Mouse (Mus musculus): ENCODE data around the gene Ehbp1. TPM values are rescaled to one million over a fixed set of nuclear protein-coding genes. Genes with fewer than 3 reads are reported as not detected.

Ehbp1 gene
- total and polyA plus RNA-seq, 2 experiments from 2014 or later = 12.0 to 45.6 TPM

- H3K27me3 ChIP-seq (ENCODE audit: insufficient read depth, low read length) = peaks cover 32% of the 10 kb centered on the region
These were observed 333.9 kb downstream of the Ehbp1 start for GRCm38 (mm10) chr11:22008129-22008596.

DNA sequence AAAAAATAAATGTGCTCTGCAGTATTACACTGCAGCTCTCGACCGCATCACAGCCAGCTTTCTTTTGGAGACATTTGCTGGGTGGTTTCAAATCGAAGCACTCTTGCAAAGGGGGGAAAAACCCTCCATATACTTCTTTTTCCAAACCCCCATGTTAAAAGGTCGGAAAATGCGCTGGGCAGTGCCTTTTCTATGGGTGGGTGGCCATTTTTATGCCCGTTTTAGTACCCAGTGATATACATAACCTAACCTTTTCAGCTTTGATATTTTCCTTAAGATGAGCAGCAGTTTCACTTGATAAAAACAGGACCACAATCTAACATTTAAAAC, 334.3 kb downstream of the Ehbp1 start:
- WGBS = 14% methylated on average over 6 of the region's 6 CpGs
- Histone ChIP-seq H3K9me3 (ENCODE audit: low read length) (no peaks in the 10 kb centered on the region), H3K27me3 (ENCODE audit: insufficient read depth, low read length) (peaks cover 32% of the 10 kb centered on the region), H3K4me2 (ENCODE audit: low read depth) (peak overlapping the region; percentile 44), H3K9ac (0 out of 2 replicates have a peak overlapping the region, but pooled peaks have one; percentile 31), H3K27ac (ENCODE audit: low read depth, low read length) (peak overlapping the region; percentile 62), H3K4me3 (ENCODE audit: low read depth, low read length) (peak overlapping the region; percentile 16), H3K4me1 (ENCODE audit: insufficient read depth) (peaks cover 6% of the 10 kb centered on the region; the same call in 1 of the 2 replicates), H3K36me3 (ENCODE audit: insufficient read depth) (no peaks in the 10 kb centered on the region)
- no peak for TF ChIP-seq CTCF (IDR thresholded peaks at IDR 0.05; ENCODE audit: low read depth)
- DNase-seq (peak; percentile 52), ATAC-seq (peak; percentile 17; the same call in 1 of the 2 replicates)

More at GRCm38 (mm10) chr11:22008129-22008596, 333.9 kb downstream of the Ehbp1 start:
- Histone ChIP-seq H3K36me3 (ENCODE audit: insufficient read depth) (no peaks in the 10 kb centered on the region), H3K4me2 (ENCODE audit: low read depth) (peak overlapping the region; percentile 44), H3K9ac (peak overlapping the region; percentile 31; the same call in 1 of the 2 replicates), H3K4me1 (ENCODE audit: insufficient read depth) (peaks cover 6% of the 10 kb centered on the region; the same call in 1 of the 2 replicates), H3K27ac (ENCODE audit: low read depth, low read length) (peak overlapping the region; percentile 62), H3K9me3 (ENCODE audit: low read length) (no peaks in the 10 kb centered on the region), H3K4me3 (ENCODE audit: low read depth, low read length) (peak overlapping the region; percentile 16)
- TF ChIP-seq CTCF (IDR thresholded peaks at IDR 0.05; ENCODE audit: low read depth) = no peak
- WGBS = 15% methylated on average over 10 of the region's 10 CpGs
- ATAC-seq = peak; percentile 25
- DNase-seq = peak; percentile 59

GRCm38 (mm10) chr11:22007088-22007780, 334.9 kb downstream of the Ehbp1 start:
- ATAC-seq = peak; percentile 1; the same call in 1 of the 2 replicates
- no peak for TF ChIP-seq CTCF (IDR thresholded peaks at IDR 0.05; ENCODE audit: low read depth)

DNA sequence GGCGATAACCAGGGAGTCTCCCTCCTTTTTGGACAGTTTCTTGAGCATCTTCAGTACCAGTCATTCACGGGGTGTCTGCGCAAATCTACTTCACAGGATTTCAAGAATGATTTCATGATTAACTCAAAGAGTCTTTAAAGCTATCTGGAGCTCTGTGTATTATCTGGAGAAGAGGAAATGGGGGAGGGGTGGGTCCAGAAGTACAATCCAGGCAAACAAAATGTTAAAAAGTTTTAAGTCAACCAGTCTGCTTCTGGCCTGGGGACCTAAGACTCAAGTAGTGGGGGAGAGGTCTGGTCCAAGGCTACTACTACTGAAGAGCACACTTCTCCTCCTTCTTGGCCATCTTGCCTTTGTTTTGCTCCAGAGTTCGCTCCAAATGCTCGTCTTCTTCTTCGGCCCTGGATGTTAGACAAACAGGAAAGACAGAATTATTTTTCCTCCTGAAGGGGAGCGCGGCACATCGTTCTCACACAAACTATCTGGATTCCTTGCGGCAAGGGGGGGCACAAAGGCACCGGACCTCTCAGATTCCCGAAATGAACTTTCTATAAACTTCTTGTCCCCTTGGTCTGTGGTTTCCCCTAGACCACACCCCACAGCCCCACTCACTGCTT, 335.5 kb downstream of the Ehbp1 start:
- no peaks in the 10 kb centered on the region for H3K36me3 ChIP-seq (ENCODE audit: insufficient read depth)
- WGBS = 33% methylated on average over 12 of the region's 12 CpGs
- no peak for DNase-seq
- ATAC-seq = no peak
- H3K4me3 ChIP-seq (ENCODE audit: low read depth, low read length) = peak overlapping the region; percentile 16
- peak overlapping the region; percentile 44 for H3K4me2 ChIP-seq (ENCODE audit: low read depth)
- H3K9me3 ChIP-seq (ENCODE audit: low read length) = no peaks in the 10 kb centered on the region
- H3K27ac ChIP-seq (ENCODE audit: low read depth, low read length) = peak overlapping the region; percentile 62; the same call in 1 of the 2 replicates
- H3K4me1 ChIP-seq (ENCODE audit: insufficient read depth) = peaks cover 6% of the 10 kb centered on the region; the same call in 1 of the 2 replicates
- TF ChIP-seq CTCF (IDR thresholded peaks at IDR 0.05; ENCODE audit: low read depth) = no peak
- peaks cover 32% of the 10 kb centered on the region for H3K27me3 ChIP-seq (ENCODE audit: insufficient read depth, low read length)
- H3K9ac ChIP-seq = peak overlapping the region; percentile 18; the same call in 1 of the 2 replicates

More at GRCm38 (mm10) chr11:22007088-22007780, 334.9 kb downstream of the Ehbp1 start:
- Histone ChIP-seq H3K4me1 (ENCODE audit: insufficient read depth) (peaks cover 6% of the 10 kb centered on the region; the same call in 1 of the 2 replicates), H3K4me3 (ENCODE audit: low read depth, low read length) (peak overlapping the region; percentile 16), H3K9ac (peak overlapping the region; percentile 31; the same call in 1 of the 2 replicates), H3K27ac (ENCODE audit: low read depth, low read length) (peak overlapping the region; percentile 62), H3K27me3 (ENCODE audit: insufficient read depth, low read length) (peaks cover 32% of the 10 kb centered on the region), H3K4me2 (ENCODE audit: low read depth) (peak overlapping the region; percentile 44), H3K9me3 (ENCODE audit: low read length) (no peaks in the 10 kb centered on the region), H3K36me3 (ENCODE audit: insufficient read depth) (no peaks in the 10 kb centered on the region)
- 16% methylated on average over 20 of the region's 20 CpGs for WGBS
- DNase-seq = peak; percentile 52

GRCm38 (mm10) chr11:22005281-22005870, 336.7 kb downstream of the Ehbp1 start:
- no peak for TF ChIP-seq CTCF (IDR thresholded peaks at IDR 0.05; ENCODE audit: low read depth)

DNA sequence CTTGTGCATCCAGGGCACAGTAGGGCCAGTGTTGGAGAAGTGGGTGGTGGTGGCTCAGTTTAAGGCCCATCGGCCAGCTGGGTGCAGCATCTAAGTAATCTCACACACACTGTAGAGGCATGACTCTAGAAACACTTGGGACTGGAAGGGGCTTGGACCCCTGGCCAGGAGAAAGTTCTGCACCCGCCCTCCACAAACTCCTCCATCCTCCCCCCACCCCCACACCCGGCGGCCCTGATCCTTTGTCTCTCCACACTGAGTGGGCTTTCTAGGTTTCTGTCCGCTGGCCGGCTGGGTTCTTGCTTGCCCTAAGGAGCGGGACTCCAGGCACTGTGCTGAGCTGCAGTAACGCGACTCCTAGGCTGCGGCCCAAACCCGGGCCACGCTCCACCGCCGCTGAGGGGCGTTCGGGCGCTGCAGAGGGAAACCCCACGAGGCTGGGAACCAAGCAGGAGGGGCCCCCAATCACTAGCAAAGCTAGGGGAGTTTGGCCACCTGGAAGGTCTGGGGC, 337.7 kb downstream of the Ehbp1 start:
- H3K9ac ChIP-seq = peak overlapping the region; percentile 40
- no peaks in the 10 kb centered on the region for H3K36me3 ChIP-seq (ENCODE audit: insufficient read depth)
- H3K27ac ChIP-seq (ENCODE audit: low read depth, low read length) = peak overlapping the region; percentile 64
- peak; percentile 24 for ATAC-seq
- 6% methylated on average over 17 of the region's 18 CpGs for WGBS
- peaks cover 6% of the 10 kb centered on the region; the same call in 1 of the 2 replicates for H3K4me1 ChIP-seq (ENCODE audit: insufficient read depth)
- peak; percentile 55 for DNase-seq
- peak overlapping the region; percentile 65 for H3K4me2 ChIP-seq (ENCODE audit: low read depth)
- no peaks in the 10 kb centered on the region for H3K9me3 ChIP-seq (ENCODE audit: low read length)
- TF ChIP-seq CTCF (IDR thresholded peaks at IDR 0.05; ENCODE audit: low read depth) = 0 out of 2 replicates have a peak, but pooled peaks have one; percentile 19
- H3K27me3 ChIP-seq (ENCODE audit: insufficient read depth, low read length) = peaks cover 33% of the 10 kb centered on the region
- 0 out of 2 replicates have a peak overlapping the region, but pooled peaks have one; percentile 7 for H3K4me3 ChIP-seq (ENCODE audit: low read depth, low read length)

More at GRCm38 (mm10) chr11:22005281-22005870, 336.7 kb downstream of the Ehbp1 start:
- ATAC-seq = no peak
- H3K4me3 ChIP-seq (ENCODE audit: low read depth, low read length) = no peak overlapping the region
- H3K27ac ChIP-seq (ENCODE audit: low read depth, low read length) = no peak overlapping the region
- peaks cover 32% of the 10 kb centered on the region for H3K27me3 ChIP-seq (ENCODE audit: insufficient read depth, low read length)
- peak; percentile 31 for DNase-seq
- 27% methylated on average over 9 of the region's 9 CpGs for WGBS
- peaks cover 6% of the 10 kb centered on the region; the same call in 1 of the 2 replicates for H3K4me1 ChIP-seq (ENCODE audit: insufficient read depth)
- H3K9me3 ChIP-seq (ENCODE audit: low read length) = no peaks in the 10 kb centered on the region
- H3K36me3 ChIP-seq (ENCODE audit: insufficient read depth) = no peaks in the 10 kb centered on the region
- H3K9ac ChIP-seq = no peak overlapping the region
- peak overlapping the region; percentile 5; the same call in 1 of the 2 replicates for H3K4me2 ChIP-seq (ENCODE audit: low read depth)

Measured in forebrain, postnatal 0 days (tissue).